Mouse (Mus musculus): ENCODE measurements around the gene Babam2. TPM values are rescaled to one million over a fixed set of nuclear protein-coding genes. Genes with fewer than 3 reads are reported as not detected.

Babam2 gene
- polyA plus RNA-seq, 2 experiments, result 15.3 to 21.2 TPM

DNA sequence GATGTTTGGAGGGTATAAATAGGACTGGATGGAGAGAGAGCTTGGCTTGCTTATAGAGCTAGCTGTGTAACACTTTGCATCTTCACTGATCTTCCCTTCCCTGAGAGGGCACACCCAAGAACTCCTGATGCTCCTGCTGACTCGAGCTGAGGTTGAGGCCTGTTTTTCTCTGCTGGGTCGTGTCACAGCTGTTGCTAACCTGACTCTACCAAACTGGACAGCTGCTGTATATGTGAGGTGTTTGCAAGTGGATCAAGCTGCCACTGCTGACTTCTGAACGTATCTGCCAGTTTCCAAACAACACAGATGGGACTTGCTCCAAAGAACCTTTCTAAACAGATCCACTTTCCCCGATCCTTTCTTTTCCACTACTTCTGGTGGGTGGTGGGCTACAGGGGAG is 9.3 kb downstream of the Babam2 start:
- Histone ChIP-seq H3K9me3 (ENCODE audit: control insufficient read depth, low read length) (no peaks in the 10 kb centered on the region), H3K36me3 (replicated peaks; ENCODE audit: control insufficient read depth, insufficient read depth, low read depth) (peaks cover 9% of the 10 kb centered on the region)
- 74% methylated on average over 4 of the region's 4 CpGs for WGBS (ENCODE audit: insufficient replicate concordance)

DNA sequence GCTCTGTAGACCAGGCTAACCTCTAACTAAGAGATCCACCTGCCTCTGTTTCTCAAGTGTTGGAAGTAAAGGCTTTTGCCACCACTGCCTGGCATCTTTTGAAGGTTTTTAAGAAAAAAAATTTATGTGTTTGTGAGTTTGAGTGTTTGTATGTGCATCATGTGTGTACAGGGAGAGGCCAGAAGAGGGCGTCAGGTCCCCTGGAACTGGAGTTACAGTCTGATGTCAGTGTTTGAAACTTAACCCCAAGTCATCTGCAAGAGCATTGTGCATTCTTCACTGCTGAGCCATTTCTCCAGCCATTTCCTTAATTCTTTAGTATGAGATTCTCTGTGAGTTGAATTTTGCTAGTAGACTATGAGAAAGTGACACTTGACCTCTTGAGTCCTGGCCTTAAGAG is 11.9 kb downstream of the Babam2 start:
- TF ChIP-seq EP300 (IDR thresholded peaks at IDR 0.05; ENCODE audit: low read depth) (no peak), CTCF (IDR thresholded peaks at IDR 0.05; ENCODE audit: low read depth) (peak; percentile 45; the same call in 1 of the 2 replicates)
- Histone ChIP-seq H3K4me3 (ENCODE audit: insufficient read depth in 1 of 2, low read depth in 2 of 2, low read length in 2 of 2) (no peak overlapping the region), H3K9me3 (ENCODE audit: control insufficient read depth, low read length) (no peaks in the 10 kb centered on the region), H3K27me3 (ENCODE audit: control insufficient read depth, insufficient read depth, low read length) (no peaks in the 10 kb centered on the region), H3K4me2 (ENCODE audit: low read depth) (no peak overlapping the region), H3K4me1 (replicated peaks; ENCODE audit: control insufficient read depth in 2 of 2, insufficient read depth in 2 of 2, low read length in 1 of 2) (peaks cover 0 to 12% of the 10 kb centered on the region in 2 experiments; a peak in 3 of 4 replicates), H3K9ac (replicated peaks) (no peak overlapping the region), H3K27ac (no peak overlapping the region), H3K36me3 (replicated peaks; ENCODE audit: control insufficient read depth, insufficient read depth, low read depth) (no peaks in the 10 kb centered on the region)
- no peak for DNase-seq (ENCODE audit: low read depth in 3 of 3, low spot score in 3 of 3)
- WGBS (ENCODE audit: insufficient replicate concordance), result 59% methylated on average over 1 of the region's 1 CpGs
- ATAC-seq (ENCODE audit: insufficient read depth), result no peak

More for the DNA sequence above, 9.3 kb downstream of the Babam2 start:
- Histone ChIP-seq H3K4me1 (replicated peaks; ENCODE audit: control insufficient read depth in 2 of 2, insufficient read depth in 2 of 2, low read length in 1 of 2) (peaks cover 2 to 5% of the 10 kb centered on the region in 2 experiments; a peak in 2 of 4 replicates), H3K27me3 (ENCODE audit: control insufficient read depth, insufficient read depth, low read length) (no peaks in the 10 kb centered on the region), H3K27ac (no peak overlapping the region), H3K4me3 (ENCODE audit: insufficient read depth in 1 of 2, low read depth in 2 of 2, low read length in 2 of 2) (no peak overlapping the region), H3K9ac (replicated peaks) (no peak overlapping the region), H3K4me2 (ENCODE audit: low read depth) (no peak overlapping the region)
- no peak for DNase-seq (ENCODE audit: low read depth in 3 of 3, low spot score in 3 of 3)
- ATAC-seq (ENCODE audit: insufficient read depth), result no peak
- TF ChIP-seq EP300 (IDR thresholded peaks at IDR 0.05; ENCODE audit: low read depth) (no peak), CTCF (IDR thresholded peaks at IDR 0.05; ENCODE audit: low read depth) (no peak)

DNA sequence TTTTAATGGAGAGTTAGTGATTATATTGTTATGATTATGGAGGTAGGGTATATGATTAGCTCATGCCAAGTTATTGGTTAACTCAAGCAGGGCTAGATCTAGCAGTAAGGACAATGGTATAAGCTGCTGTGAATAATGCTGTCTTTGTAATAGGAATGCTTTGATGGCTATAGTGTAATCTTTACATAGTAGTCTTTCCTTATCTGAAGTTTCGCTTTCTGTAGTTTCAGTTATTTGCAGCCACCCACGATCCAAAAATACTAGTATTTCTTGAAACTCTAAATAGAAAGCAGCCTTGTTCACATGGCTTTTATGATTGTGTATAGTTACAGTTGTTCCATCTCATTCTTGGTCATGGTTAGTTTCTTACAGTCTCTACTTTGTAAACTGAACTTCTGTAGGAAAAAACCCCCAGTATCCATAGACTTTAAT is 15.8 kb downstream of the Babam2 start:
- Histone ChIP-seq H3K27ac (no peak overlapping the region), H3K27me3 (ENCODE audit: control insufficient read depth, insufficient read depth, low read length) (no peaks in the 10 kb centered on the region), H3K9ac (replicated peaks) (no peak overlapping the region), H3K36me3 (replicated peaks; ENCODE audit: control insufficient read depth, insufficient read depth, low read depth) (no peaks in the 10 kb centered on the region), H3K9me3 (ENCODE audit: control insufficient read depth, low read length) (no peaks in the 10 kb centered on the region), H3K4me2 (ENCODE audit: low read depth) (no peak overlapping the region), H3K4me3 (ENCODE audit: insufficient read depth in 1 of 2, low read depth in 2 of 2, low read length in 2 of 2) (no peak overlapping the region), H3K4me1 (replicated peaks; ENCODE audit: control insufficient read depth in 2 of 2, insufficient read depth in 2 of 2, low read length in 1 of 2) (peaks cover 0 to 12% of the 10 kb centered on the region in 2 experiments; a peak in 3 of 4 replicates)
- WGBS (ENCODE audit: insufficient replicate concordance), result 30% methylated on average over 2 of the region's 2 CpGs
- no peak for TF ChIP-seq CTCF (IDR thresholded peaks at IDR 0.05; ENCODE audit: low read depth)
- no peak for TF ChIP-seq EP300 (IDR thresholded peaks at IDR 0.05; ENCODE audit: low read depth)
- ATAC-seq (ENCODE audit: insufficient read depth) (no peak), DNase-seq (ENCODE audit: low read depth in 3 of 3, low spot score in 3 of 3) (no peak)

DNA sequence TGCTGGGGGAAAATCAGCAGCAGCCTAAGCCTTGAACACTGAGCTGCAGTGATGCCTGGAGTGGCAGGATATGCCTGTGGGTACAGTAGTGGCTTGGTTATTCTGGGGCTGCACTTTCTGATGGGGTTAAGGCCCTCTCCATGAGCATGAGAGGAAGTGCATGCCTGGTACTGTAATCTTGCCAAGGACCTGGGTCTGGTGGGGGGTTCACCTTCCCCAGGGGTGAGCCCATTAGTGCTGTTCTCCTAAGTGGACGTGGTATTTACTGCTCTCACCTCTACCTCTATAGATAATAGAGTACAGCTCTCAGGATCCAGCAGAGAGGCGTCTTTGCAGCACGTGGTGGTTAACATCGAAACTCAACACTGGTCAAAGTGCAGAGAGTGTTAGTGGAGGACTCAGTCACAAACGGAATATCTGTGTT is 16.4 kb downstream of the Babam2 start:
- H3K27ac ChIP-seq, result no peak overlapping the region
- H3K9ac ChIP-seq (replicated peaks), result no peak overlapping the region
- no peaks in the 10 kb centered on the region for H3K36me3 ChIP-seq (replicated peaks; ENCODE audit: control insufficient read depth, insufficient read depth, low read depth)
- DNase-seq (ENCODE audit: low read depth in 3 of 3, low spot score in 3 of 3) (no peak), ATAC-seq (ENCODE audit: insufficient read depth) (no peak)
- 46% methylated on average over 5 of the region's 5 CpGs for WGBS (ENCODE audit: insufficient replicate concordance)
- peaks cover 0 to 12% of the 10 kb centered on the region in 2 experiments; a peak in 3 of 4 replicates for H3K4me1 ChIP-seq (replicated peaks; ENCODE audit: control insufficient read depth in 2 of 2, insufficient read depth in 2 of 2, low read length in 1 of 2)
- TF ChIP-seq EP300 (IDR thresholded peaks at IDR 0.05; ENCODE audit: low read depth) (no peak), CTCF (IDR thresholded peaks at IDR 0.05; ENCODE audit: low read depth) (no peak)
- H3K4me2 ChIP-seq (ENCODE audit: low read depth), result no peak overlapping the region
- no peaks in the 10 kb centered on the region for H3K9me3 ChIP-seq (ENCODE audit: control insufficient read depth, low read length)
- no peaks in the 10 kb centered on the region for H3K27me3 ChIP-seq (ENCODE audit: control insufficient read depth, insufficient read depth, low read length)
- no peak overlapping the region for H3K4me3 ChIP-seq (ENCODE audit: insufficient read depth in 1 of 2, low read depth in 2 of 2, low read length in 2 of 2)

DNA sequence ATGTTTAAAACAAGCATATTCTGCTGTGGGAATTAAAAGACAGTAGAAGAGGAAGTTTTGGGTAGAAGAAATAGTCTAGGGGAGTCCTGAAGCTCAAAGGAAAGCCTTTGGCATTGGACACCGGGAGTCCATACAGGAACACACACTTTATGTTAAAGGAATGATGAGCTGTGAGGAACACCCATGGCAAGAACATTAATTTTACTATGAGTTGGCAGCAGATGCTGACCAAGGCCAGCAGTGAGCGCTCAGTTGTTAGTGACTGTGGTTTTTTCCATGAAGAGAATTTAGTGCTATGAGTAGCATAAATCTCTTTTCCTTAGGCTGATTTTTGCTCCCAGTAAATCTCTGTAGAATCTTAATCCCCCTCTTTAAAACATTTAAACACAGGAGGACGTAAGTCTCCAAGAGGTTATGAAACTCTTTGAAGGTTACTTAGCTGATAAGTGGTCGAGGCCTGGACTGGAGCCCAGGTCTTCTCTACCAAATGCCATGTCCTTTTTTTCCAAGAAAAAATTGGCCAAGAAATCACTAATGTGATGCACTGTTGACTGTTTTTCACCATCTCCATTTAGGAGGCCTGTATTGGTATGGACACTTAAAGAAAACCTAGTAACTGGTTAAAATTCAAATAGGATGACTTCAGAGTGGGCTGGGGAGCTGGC is 18.1 kb downstream of the Babam2 start:
- TF ChIP-seq CTCF (IDR thresholded peaks at IDR 0.05; ENCODE audit: low read depth) (no peak), EP300 (IDR thresholded peaks at IDR 0.05; ENCODE audit: low read depth) (no peak)
- H3K27ac ChIP-seq, result no peak overlapping the region
- WGBS (ENCODE audit: insufficient replicate concordance), result 71% methylated on average over 4 of the region's 4 CpGs
- no peak overlapping the region for H3K4me3 ChIP-seq (ENCODE audit: insufficient read depth in 1 of 2, low read depth in 2 of 2, low read length in 2 of 2)
- H3K4me1 ChIP-seq (replicated peaks; ENCODE audit: control insufficient read depth in 2 of 2, insufficient read depth in 2 of 2, low read length in 1 of 2), result peaks cover 0 to 12% of the 10 kb centered on the region in 2 experiments; a peak in 3 of 4 replicates
- no peak overlapping the region for H3K4me2 ChIP-seq (ENCODE audit: low read depth)
- ATAC-seq (ENCODE audit: insufficient read depth), result no peak
- no peak for DNase-seq (ENCODE audit: low read depth in 3 of 3, low spot score in 3 of 3)
- no peaks in the 10 kb centered on the region for H3K36me3 ChIP-seq (replicated peaks; ENCODE audit: control insufficient read depth, insufficient read depth, low read depth)
- no peaks in the 10 kb centered on the region for H3K27me3 ChIP-seq (ENCODE audit: control insufficient read depth, insufficient read depth, low read length)
- no peak overlapping the region for H3K9ac ChIP-seq (replicated peaks)
- H3K9me3 ChIP-seq (ENCODE audit: control insufficient read depth, low read length), result no peaks in the 10 kb centered on the region
